Mouse (Mus musculus): ENCODE results near the gene Plpp7. TPM values are rescaled to one million over a fixed set of nuclear protein-coding genes. Genes with fewer than 3 reads are reported as not detected.

Gene Plpp7
- total and polyA plus RNA-seq, 3 experiments, result 7.3 to 15.1 TPM; not detected in 1

- Histone ChIP-seq H3K4me3 (ENCODE audit: control insufficient read depth in 1 of 2, insufficient read depth in 1 of 2, low read depth in 2 of 2, low read length in 2 of 2) (no peak overlapping the region), H3K9ac (ENCODE audit: control insufficient read depth, low read depth, low read length, poor library complexity, severe bottlenecking) (no peak overlapping the region), H3K27ac (ENCODE audit: control insufficient read depth, low read depth, low read length) (no peak overlapping the region), H3K36me3 (ENCODE audit: control insufficient read depth in 1 of 2, insufficient read depth in 2 of 2, low read length in 2 of 2) (no peaks in the 10 kb centered on the region), H3K27me3 (ENCODE audit: control insufficient read depth in 1 of 2, insufficient read depth in 2 of 2, low read length in 2 of 2) (no peaks in the 10 kb centered on the region), H3K4me1 (ENCODE audit: control insufficient read depth in 1 of 2, insufficient read depth in 2 of 2, low read length in 2 of 2) (no peaks in the 10 kb centered on the region), H3K79me2 (ENCODE audit: control insufficient read depth, insufficient read depth, low read length, poor library complexity) (no peaks in the 10 kb centered on the region), H3K9me3 (replicated peaks; ENCODE audit: insufficient read depth, low read length) (no peaks in the 10 kb centered on the region)
- TF ChIP-seq EP300 (IDR thresholded peaks at IDR 0.05; ENCODE audit: low read depth in 1 of 2, low read length in 2 of 2) (no peak), CTCF (IDR thresholded peaks at IDR 0.05 in 2 of 3, conservative IDR thresholded peaks at IDR 0.05 in 1 of 3; ENCODE audit: control insufficient read depth in 1 of 3, insufficient read depth in 1 of 3, low read depth in 2 of 3, low read length in 3 of 3, poor library complexity in 1 of 3, severe bottlenecking in 1 of 3) (no peak), MAX (IDR thresholded peaks at IDR 0.05; ENCODE audit: low read length) (no peak), ZNF384 (IDR thresholded peaks at IDR 0.05; ENCODE audit: low read depth, low read length) (no peak), MAFK (IDR thresholded peaks at IDR 0.05; ENCODE audit: borderline replicate concordance, low read depth, low read length) (no peak), GATA1 (IDR thresholded peaks at IDR 0.05; ENCODE audit: low read depth, low read length) (no peak), ZMIZ1 (IDR thresholded peaks at IDR 0.05; ENCODE audit: low read depth, low read length) (no peak), ELF1 (IDR thresholded peaks at IDR 0.05; ENCODE audit: low read depth, low read length) (no peak), ETS1 (IDR thresholded peaks at IDR 0.05; ENCODE audit: low read depth, low read length) (no peak)
- no peak for DNase-seq (ENCODE audit: low read depth, low spot score)
Observed at GRCm38 (mm10) chr2:32102944-32103343, 7.6 kb downstream of the Plpp7 start.

- TF ChIP-seq GABPA (IDR thresholded peaks at IDR 0.05; ENCODE audit: low read depth, low read length) (no peak), USF1 (IDR thresholded peaks at IDR 0.05; ENCODE audit: low read depth, low read length) (no peak), CHD2 (IDR thresholded peaks at IDR 0.05; ENCODE audit: low read length) (no peak), RCOR1 (IDR thresholded peaks at IDR 0.05; ENCODE audit: low read depth, low read length) (no peak), ZMIZ1 (IDR thresholded peaks at IDR 0.05; ENCODE audit: low read depth, low read length) (no peak), ELF1 (IDR thresholded peaks at IDR 0.05; ENCODE audit: low read depth, low read length) (no peak), SMC3 (IDR thresholded peaks at IDR 0.05; ENCODE audit: low read depth, low read length) (no peak), MXI1 (IDR thresholded peaks at IDR 0.05; ENCODE audit: low read depth, low read length) (no peak), POLR2AphosphoS2 (IDR thresholded peaks at IDR 0.05; ENCODE audit: low read length) (no peak), CHD1 (IDR thresholded peaks at IDR 0.05; ENCODE audit: low read depth, low read length) (no peak), HCFC1 (IDR thresholded peaks at IDR 0.05; ENCODE audit: low read depth, low read length) (no peak), MAX (IDR thresholded peaks at IDR 0.05; ENCODE audit: low read length) (no peak), RAD21 (IDR thresholded peaks at IDR 0.05; ENCODE audit: low read depth, low read length) (no peak), ZKSCAN1 (IDR thresholded peaks at IDR 0.05; ENCODE audit: low read depth, low read length) (no peak), UBTF (IDR thresholded peaks at IDR 0.05; ENCODE audit: borderline replicate concordance, insufficient read depth, low read depth, low read length) (no peak), MAZ (IDR thresholded peaks at IDR 0.05; ENCODE audit: low read depth, low read length) (no peak), TCF12 (IDR thresholded peaks at IDR 0.05; ENCODE audit: low read depth, low read length) (no peak), USF2 (IDR thresholded peaks at IDR 0.05; ENCODE audit: borderline replicate concordance in 1 of 2, insufficient read depth in 1 of 2, low read depth in 1 of 2, low read length in 2 of 2) (no peak)
- Histone ChIP-seq H3K4me1 (ENCODE audit: control insufficient read depth in 1 of 2, insufficient read depth in 2 of 2, low read length in 2 of 2) (no peaks in the 10 kb centered on the region), H3K9me3 (replicated peaks; ENCODE audit: insufficient read depth, low read length) (no peaks in the 10 kb centered on the region), H3K27ac (ENCODE audit: control insufficient read depth, low read depth, low read length) (no peak overlapping the region), H3K4me3 (ENCODE audit: control insufficient read depth in 1 of 2, insufficient read depth in 1 of 2, low read depth in 2 of 2, low read length in 2 of 2) (no peak overlapping the region), H3K79me2 (ENCODE audit: control insufficient read depth, insufficient read depth, low read length, poor library complexity) (no peaks in the 10 kb centered on the region), H3K36me3 (ENCODE audit: control insufficient read depth in 1 of 2, insufficient read depth in 2 of 2, low read length in 2 of 2) (no peaks in the 10 kb centered on the region), H3K27me3 (ENCODE audit: control insufficient read depth in 1 of 2, insufficient read depth in 2 of 2, low read length in 2 of 2) (no peaks in the 10 kb centered on the region), H3K9ac (ENCODE audit: control insufficient read depth, low read depth, low read length, poor library complexity, severe bottlenecking) (no peak overlapping the region)
- no peak for DNase-seq (ENCODE audit: low read depth, low spot score)
Observed at GRCm38 (mm10) chr2:32103557-32103956, 8.2 kb downstream of the Plpp7 start.

Data from MEL (cell line).